Mouse (Mus musculus): ENCODE measurements at regions not wholly inside any gene's neighbourhood (a gene's known extent, or its start where the extent isn't known, plus 50 kb on each side); places are given as distances from the start of the nearest gene placed in this dataset.

DNA sequence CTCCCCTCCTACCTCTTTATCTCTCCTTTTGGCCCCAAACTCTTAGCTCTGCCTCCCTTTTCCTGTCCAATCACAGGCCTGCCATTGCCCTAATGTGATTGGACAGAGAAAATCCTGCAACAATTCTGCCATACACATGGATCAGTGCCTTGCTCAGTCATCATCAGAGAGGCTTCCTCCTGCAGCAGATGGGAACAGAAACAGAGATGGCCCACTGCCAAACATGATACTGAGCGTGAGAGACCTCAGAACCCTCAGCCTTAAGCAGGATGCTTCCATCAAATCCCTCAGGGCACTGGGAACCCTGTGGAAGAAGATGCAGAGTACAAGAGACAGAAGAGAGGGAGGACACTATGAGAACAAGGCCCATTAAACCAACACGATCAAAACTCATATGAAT lies 62.8 kb upstream of the Cacna2d3 start:
- no peak for DNase-seq

DNA sequence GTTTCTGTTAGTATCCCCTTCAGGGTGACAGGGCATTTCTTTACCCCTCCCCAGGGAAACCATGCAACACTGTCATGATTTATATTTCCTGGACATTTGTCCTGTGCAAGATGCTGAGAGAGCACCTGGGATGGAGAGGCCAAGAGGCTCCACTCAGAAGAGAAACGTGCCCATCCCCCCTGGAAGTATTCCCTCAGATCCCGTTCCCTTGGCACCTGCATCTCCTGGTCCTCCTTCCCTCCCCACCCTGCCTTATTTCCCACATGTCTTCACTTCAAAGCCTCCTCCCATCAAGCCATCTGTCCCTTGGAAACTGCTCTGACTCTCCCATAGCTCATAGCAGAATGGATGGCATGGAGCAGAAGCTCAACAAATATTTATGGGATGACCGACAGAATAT lies 64.8 kb upstream of the Cacna2d3 start:
- no peak for DNase-seq

DNA sequence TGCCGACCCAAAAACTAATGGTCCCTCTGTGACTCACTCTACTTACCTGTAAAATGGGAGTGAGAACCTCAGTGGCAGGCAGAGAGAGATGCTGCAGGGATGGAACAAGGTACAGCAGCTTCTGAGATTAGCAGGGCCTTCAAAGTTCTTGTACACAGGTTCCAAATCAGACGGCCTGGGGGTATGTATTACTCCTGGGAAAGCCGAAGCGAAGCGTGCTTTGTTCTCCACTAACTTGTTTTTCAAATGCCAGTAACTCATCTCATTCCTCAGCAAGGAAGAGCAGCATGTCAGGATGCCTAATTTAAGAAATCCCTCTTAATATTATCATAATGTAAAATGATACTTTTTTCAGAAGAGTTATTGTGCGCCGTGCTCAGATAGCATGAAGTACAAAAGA lies 66.1 kb upstream of the Cacna2d3 start:
- DNase-seq, result no peak

DNA sequence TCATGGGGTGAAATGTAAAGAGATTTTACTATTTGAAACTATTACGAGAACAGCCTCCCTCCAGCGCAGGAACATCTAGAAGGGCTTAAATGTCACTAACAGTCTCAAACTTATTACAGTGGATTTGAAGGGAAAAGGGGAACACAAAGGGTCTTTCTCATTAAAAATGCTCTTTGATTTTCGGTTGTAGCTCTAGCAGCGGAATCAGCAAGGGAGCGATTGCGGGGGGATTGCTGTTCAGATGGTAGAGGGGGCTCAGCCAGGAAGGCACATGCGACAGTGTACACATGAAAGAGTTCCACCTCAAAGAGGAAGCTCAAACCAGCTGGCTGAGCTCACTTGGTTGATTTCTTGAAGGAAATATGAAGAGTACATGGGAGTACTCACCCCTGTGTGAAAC lies 66.7 kb upstream of the Cacna2d3 start:
- no peak for DNase-seq

DNA sequence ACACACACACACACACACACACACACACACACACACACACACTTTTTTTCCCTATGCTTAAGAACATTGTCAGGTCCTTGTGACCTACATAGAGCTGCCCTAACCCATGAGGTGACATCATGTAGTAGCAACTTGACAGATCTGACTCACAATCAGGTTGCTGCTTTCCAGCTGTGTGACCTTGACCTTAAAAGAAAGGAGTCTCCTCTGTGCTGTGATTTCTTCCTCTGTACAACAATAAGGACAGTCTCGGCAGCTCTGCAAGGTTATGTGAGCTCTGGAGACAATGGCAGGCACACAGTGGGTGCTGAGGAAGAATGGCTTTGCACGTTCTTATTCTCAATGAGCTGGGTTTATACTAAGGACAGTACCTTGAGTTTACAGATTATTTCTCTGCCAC lies 73.7 kb upstream of the Cacna2d3 start:
- no peak for DNase-seq

DNA sequence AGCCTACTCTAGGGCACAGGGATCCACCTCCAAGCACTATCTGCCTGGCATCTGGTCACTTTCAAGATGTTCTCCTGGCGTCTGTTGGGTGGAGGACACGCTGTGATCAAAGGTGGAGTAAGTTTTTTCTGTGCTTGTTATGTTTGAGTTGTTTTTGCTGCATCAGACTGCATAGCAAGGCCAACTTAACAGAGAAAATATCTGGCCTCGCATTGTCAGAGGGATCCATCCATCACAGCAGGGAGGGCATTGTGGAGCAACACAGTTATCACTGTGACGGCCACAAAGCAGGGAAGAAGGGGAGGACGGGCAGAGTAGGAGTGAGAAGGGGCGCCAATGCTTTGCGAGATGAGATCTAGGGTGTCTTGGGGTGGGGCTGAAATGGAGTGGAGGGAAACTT lies 74.7 kb upstream of the Cacna2d3 start:
- no peak for DNase-seq

DNA sequence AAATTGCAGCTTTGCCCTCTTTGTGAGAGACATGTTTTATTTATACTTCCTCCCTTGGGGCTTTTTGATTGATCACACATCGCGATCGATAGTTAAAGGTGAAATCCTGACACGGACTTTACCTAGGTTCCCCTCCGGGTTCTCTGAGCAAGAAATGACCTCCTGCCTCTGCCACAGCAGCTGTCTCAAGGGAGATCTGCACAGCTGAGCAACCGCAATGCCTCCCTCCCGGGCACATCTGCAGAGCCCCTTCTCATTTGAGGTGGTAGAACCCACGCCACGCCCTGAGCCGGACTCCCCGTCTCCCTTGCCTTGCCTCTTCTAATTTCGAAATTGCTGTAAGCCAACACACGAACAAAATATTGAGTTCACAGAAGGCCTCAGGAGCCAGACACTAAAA lies 78.2 kb upstream of the Cacna2d3 start:
- DNase-seq, result no peak

DNA sequence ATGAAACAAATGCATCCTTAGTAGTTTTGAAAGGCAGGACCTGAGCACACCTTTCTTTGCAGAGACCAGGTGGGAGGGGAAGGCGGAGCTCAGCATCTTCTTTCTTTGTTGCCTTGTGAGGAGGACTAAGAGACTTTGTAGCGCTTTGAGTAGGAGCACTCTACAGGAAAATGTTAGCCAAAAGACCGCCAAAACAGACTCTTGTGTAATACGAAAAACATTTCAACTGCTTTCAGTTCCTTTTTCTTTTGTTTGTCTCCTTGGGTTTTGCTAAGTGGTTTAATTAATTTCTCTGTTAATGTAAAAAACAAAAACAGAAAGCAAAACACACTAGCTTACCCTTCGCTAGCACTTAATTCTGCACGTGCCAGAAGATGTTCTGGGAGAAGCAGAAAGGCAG lies 83.6 kb upstream of the Cacna2d3 start:
- DNase-seq, result no peak

DNA sequence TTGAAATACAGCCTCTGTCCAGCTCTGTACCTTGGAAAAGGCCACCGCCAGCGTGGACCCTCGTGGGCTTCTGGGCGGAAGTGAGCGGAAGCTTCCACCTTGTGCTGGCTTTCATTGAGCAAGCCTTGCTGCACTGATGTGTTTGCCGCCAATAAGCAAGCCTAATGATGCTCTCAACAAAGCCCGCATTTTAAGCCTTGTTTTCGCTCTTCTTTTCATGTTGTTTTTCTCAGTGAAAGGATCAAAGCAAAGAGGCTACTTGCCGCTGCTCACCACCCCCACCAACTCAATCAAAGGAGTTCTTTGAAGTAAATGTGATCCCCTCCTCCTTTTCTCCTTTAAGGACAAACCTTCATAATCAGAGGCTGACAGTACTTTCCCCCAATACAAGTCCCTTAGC lies 86.2 kb upstream of the Cacna2d3 start:
- DNase-seq, result no peak

DNA sequence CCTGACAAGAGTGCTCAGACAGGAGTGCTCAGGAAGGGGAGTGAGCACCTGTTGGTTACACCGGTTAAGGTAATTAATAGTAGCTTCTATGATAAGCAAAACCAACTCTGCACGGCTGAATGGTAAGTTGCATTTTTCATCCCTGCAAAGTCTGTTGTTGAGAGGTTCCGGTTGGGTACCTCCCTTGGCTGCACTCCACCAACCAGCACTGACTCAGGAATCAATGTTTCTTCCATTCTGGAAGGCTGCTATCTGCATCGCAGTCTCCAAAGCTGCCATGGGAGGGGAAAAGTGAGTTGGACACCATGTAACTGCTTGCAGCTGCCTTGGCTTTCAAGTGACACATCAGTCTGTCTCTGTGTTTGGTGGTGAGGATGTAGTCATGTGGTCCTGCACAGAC lies 93.0 kb upstream of the Cacna2d3 start:
- DNase-seq, result no peak

DNA sequence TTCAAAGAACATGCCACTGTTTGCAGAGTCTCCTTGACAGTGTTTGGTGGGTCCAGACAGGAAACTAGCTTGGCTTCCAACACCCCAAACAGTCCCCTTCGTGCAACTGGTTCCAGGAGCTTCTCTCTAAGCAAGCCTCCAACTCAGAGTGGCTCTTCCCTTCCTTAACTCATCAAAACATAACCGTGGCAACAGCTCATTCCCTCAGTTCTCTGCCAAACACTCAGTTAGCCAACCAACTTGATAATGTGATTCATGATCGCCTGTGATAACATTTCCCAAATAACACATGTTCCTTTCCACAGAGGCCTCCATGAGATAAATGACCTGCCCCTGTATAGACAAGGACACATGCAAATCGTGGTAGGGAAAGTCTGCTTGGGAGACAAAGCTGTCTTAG lies 95.9 kb upstream of the Cacna2d3 start:
- DNase-seq, result peak; percentile 51

DNA sequence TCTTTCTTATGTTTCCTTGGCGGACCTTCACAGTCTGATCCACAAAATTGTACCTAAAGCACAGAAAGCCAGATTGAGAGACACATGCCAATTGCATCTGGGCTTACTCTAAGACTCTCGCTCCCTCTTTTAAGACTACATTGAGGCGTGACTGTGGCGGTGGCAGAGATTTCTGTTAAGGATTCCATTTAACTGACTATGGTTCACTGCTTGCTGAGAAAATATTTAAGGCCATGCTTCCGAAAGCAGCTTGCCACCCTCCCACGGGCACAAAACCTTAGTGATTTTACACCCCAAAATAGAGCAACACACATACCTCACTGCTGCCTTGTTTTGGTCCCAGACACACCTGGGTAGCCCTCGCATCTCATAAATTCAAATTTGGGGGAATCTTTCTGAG lies 96.6 kb upstream of the Cacna2d3 start:
- no peak for DNase-seq

DNA sequence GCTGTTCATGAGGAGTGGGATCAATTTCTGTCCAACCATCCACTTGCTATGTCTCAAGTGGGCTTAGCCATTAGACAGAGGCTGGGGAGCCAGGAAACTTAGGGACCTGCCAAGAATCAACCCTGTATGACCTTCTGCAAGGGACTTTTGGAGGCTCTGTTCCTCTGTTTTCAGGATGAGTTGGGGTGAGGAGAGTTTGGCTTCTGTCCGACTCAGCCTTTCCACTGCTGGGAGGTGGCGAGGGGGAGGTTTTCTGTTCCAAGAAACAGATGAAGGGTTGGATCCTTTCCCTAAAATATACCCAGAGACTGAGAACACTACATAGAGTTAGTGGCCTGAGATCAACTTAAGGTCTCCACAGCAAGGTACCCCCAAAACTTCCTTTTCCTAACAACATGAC lies 97.1 kb upstream of the Cacna2d3 start:
- peak; percentile 5 for DNase-seq

DNA sequence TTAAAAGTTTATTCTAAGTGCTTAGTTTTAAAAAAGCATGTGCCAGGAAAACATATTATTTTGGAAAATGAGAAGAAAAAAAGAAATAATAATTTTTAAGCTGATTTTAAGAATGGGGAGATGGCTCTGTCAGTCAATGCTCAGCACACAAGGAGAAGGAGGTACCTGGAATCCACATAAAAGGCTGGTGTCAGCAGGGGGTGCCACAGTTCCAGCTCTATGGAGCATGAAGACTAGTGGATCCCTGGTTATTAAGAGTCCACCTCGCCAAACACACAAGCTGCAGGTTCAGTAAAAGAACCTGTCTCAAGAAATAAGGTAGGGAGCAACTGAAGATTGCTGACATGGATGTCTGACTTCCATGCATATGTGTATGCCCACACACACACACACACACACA lies 115.4 kb upstream of the Cacna2d3 start:
- peak; percentile 15 for DNase-seq

DNA sequence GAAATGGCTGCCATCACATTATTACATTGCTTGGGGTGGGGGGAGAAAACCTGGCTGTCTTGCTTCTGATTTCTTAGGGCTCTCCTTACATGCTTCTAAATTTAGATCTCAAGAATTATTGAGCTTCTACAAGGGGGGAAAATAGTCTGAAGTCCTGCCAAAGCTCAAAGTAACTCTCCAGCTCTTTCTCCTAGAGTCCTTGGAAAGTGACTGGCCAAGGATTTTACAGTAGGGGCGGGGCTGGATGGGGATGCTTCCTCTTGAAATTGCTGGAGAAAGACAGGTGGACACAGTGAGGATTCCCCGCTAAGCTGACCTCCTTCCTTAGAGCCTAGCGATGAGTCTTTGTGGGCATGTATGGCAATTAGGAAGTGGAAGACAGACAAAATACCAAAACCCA lies 117.9 kb upstream of the Cacna2d3 start:
- no peak for DNase-seq

DNA sequence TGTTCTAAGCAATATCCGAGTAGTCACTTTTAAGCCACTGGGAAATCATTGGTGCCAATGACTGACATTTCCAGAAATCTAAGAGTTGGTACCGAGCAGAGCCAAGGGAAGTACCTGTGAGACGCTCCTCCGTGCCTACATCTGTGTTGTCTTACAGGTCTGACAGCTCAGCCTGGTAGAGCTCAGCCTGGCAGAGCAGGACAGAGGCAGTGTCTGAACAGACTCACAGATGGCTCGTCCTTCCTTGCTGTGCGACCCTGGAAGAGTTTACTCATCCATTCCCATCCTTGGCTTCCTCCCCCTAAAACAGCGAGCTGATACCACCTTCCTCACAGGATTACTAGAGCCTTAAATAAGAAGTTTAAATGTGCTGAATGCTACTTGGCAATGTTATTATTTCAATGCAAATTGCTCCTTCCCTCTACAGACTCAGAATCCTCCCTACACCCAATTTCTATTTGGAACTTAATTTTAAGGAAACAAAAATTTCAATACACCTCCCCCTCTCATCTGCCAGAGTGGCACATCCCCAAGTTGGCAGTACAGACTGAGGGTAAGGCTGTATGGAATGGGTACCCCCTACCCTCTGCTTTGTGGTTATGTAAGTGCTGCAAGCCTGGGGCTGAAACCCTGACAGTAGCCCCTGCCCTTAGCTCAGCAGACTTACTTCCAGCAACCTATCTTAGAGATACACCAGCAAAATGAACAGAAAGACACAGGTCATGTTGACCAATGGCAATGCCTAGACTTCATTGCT lies 119.9 kb upstream of the Cacna2d3 start:
- no peak for DNase-seq

DNA sequence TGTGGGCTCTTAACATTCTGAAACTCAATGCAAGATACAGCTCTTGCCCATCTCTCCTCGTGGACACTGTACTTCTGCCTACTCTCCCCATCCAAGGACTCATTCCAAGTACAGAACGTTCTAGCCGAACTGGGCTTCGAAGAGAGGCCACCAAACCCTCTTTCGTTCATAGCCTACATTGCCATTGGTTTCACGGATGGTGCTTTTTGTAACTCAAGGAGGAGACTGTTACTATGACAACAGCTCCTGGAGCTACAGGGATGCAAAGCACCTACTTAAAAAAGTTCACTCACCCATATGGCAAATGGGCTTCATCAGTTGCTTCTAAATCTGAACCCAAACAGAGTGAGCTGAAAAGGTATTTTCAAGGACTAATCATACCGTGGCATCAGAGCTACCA lies 120.4 kb upstream of the Selenok start:
- DNase-seq, result no peak

DNA sequence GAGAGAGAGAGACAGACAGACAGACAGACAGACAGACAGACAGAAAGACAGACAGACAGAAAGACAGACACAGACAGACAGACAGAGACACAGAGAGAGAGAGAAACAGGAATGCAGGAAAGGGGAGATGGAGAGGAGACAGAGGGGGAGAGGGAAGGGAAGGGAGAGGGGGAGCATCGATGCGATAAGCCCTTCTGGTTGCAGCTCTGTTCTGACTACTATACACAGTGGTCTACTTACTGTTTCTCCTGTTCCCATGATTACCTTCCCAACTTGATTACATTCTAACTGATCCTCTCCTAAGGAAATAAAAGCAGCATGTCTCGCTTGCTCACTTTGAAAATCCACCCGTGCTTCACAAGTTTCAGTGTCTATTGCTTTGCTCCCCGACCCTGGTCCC lies 116.8 kb upstream of the Selenok start:
- no peak for DNase-seq

DNA sequence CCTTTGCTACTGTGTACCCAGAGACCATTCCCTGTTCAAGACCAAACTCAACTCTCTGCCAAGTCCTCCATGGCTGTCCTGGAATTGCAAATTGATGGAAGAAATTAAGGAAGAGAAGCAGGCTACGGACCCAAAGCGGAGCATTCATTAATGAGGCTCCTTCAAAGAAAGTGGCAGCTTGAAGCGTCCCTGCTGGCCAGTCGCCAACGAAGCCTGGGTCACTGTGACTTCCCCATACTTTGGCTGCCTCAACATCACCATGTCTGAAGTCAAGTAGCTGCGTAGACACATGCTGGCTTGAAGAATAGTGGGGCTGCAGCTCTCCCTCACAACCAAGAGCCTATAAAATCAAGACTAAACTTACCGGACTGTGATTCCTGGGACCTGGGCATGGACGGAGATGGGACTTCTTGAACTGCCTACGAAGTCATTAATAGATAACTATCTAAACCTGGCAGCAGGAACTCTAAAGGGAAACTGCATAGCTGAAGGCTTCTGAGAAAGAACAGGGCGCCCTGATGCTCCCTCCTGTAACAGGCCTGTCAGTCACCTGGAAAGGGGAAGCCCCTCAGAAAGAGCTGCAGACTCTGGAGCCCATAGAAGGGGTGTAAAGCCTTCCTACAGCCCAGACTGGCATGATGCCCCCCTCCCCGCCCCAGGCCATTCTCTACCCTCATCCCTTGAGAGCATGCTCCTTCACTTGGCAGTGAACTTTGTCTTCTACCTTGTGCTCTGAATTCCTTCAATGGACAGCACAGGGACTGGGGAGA lies 116.0 kb upstream of the Selenok start:
- DNase-seq, result peak; percentile 17

DNA sequence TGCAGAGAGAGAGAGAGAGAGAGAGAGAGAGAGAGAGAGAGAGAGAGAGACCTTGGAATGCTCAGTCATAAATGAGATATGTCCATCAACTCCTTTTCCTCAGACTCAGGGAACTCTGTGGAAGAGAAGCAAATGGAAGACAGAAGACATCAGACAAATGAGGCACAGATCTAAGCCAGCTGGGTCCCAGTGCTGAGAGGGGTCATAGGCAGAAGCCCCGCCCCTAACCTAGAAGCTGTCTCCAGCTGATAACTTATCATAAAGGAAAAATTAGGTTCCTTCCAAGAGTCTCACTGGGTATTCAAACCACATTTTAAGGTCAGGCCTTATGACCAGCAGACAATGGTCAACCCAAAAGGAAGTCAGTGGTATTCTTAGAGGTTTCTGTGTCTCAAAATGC lies 106.1 kb upstream of the Selenok start:
- DNase-seq, result no peak

DNA sequence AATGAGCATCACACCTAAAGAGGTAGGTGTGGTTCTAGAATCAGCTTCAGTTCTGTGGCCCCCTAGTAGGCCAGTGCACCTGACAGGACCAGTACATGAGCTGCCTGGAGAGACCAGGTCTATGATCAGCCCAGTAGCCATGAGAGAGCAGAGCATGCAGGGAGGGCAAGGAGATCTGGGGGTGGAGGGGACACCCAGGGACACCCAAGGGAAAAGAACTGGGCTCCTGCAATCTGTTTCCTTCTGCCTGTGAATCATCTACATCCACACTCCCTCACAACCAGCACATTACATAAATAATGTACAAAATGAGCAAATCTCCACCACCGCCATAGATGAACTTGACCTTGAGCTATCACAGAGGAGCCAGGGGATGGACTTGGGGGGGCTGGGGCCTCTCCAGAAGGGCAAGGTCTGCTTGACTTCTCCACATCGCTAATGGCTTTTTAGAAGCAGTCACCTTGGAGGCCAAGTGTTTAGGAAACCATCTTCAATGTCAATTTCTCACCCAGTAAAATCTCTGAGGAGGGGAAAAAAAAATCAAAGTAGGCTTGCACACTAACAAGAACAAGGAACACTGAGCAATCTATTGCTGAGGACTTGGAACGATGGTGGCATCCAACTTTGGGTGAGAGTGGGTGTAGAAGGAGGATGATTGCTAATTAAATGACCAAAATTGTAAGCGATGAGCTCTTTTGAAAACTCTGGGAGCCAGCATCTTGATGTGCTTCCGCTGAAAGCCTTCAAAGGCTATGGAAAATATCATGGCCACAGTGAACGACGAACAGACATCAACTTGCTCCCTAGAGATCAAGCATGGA lies 101.4 kb upstream of the Selenok start:
- DNase-seq, result no peak

DNA sequence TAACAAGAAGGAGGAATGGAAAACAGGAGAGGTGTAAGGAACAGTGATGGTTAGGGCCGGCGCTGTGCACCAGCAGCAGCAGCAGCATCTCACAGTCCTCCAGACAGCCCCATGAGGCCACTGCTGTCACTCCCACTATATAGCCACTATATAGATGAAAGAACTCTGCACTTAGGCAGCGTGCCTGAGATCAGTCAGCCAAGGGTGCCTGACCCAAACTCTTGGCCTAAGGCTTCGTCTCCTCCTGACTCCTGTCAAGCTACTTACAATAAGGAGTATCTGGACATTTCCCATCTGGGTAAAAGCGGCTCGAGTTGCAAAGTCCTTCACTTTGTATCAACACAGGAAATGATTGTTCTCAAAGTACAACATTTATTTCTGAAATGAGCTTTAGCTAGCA lies 100.8 kb upstream of the Selenok start:
- peak; percentile 66 for DNase-seq

DNA sequence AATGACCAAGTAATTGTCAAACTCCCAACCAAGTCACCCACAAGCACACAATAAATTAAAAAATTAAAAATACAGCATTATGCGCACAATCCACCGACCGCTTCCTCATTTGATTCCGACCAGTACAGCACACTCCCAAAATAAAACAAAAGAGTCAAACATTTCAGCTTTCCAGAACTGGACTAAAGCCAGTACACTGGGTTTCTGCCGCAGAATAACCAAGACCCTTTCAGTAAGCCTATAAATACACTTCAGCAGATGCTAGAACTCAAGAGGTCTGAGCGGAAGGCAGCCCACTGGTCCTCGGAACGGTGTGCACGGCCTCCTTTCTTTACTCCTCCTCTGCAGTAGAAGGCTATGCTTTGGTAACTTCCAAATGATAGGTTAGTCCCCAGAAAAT lies 98.2 kb upstream of the Selenok start:
- DNase-seq, result no peak

DNA sequence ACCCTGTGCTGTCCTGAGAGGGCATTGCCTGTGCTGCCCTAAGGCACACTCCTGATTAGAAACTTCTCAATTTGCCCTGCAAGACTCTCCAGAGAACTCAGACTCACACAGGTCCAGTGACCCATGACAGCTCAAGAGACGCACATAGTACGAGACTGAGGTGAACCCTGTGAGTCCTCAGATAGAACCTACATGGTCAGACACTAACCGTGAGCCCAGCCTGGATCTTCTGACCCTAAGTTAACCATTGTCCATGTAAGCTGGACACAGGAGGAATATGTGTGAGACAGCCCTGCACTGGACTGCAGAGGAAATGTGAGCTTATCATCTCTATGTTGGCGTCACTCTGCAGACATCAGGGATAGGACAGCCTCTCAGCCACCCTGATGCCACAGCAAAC lies 91.4 kb upstream of the Selenok start:
- DNase-seq, result no peak

Measured in lung, postnatal 10 days (tissue).